15 mouse cellular contexts compared by ENCODE assay signal in the genomic region with DNA sequence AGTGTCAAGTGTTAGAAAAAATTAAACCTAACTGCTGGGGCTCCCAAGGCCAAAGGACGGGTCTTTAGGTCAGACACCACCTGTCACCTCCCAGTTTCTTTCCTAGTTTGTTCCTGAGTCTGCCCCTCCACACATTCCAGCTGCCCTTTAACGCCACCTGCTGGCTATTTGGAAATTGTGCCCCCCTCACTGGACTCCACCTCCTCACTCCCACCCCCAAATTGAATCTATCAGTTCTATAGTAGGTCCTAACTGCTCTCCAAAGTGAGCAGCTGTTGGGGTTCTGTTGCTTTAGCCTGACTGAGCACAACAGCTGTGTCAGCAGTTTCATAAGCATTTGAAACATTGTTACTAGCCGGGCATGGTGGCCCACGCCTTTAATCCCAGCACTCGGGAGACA.
DNase-seq lines count a peak whose midpoint lies in the region; TF ChIP-seq lines count a peak whose summit lies in the region.
"Had no signal": no experiment of that assay in that cellular context is flagged by ENCODE, and none has a peak within 500 bp of the region (broad histone marks: within the 10 kb centered on the region; RNA-seq: fewer than 3 reads in every experiment).

No protein-coding gene starts in this region.

- H3K79me2 ChIP-seq in heart, adult 2 months (replicated peaks; ENCODE audit: control insufficient read depth, insufficient read depth, low read length), result no peaks in the 10 kb centered on the region; the same call in 1 of the 2 replicates

- 81% methylated on average over 5 of the region's 5 CpGs for WGBS in heart, adult 2 months
- 40% methylated on average over 5 of the region's 5 CpGs for WGBS in small intestine, adult 2 months
- WGBS in cerebellum, adult 2 months, result 67% methylated on average over 5 of the region's 5 CpGs

- no peak overlapping the region for H3K4me3 ChIP-seq in heart, adult 2 months
- no peak overlapping the region for H3K4me3 ChIP-seq in small intestine, adult 2 months (ENCODE audit: low read depth, low read length)
- no peak overlapping the region for H3K4me3 ChIP-seq in cerebellum, adult 2 months (replicated peaks; ENCODE audit: insufficient read depth, low read depth, low read length)
- H3K4me3 ChIP-seq: embryonic facial prominence, embryonic 15.5 days; megakaryocyte, embryonic 14.5 days had no signal

- no peaks in the 10 kb centered on the region for H3K27me3 ChIP-seq in heart, adult 2 months (ENCODE audit: control insufficient read depth, insufficient read depth, low read length)
- no peaks in the 10 kb centered on the region for H3K27me3 ChIP-seq in small intestine, adult 2 months (ENCODE audit: control insufficient read depth, insufficient read depth, low read length)
- H3K27me3 ChIP-seq in cerebellum, adult 2 months (ENCODE audit: control insufficient read depth, insufficient read depth, low read length), result no peaks in the 10 kb centered on the region
- H3K27me3 ChIP-seq: embryonic facial prominence, embryonic 15.5 days; megakaryocyte, embryonic 14.5 days had no signal

- no peaks in the 10 kb centered on the region for H3K4me1 ChIP-seq in heart, adult 2 months (ENCODE audit: control insufficient read depth, insufficient read depth, low read length)
- H3K4me1 ChIP-seq in small intestine, adult 2 months (ENCODE audit: control insufficient read depth, insufficient read depth, insufficient read length, low read length), result peaks cover 4% of the 10 kb centered on the region; the same call in 1 of the 2 replicates
- H3K4me1 ChIP-seq in cerebellum, adult 2 months (ENCODE audit: control insufficient read depth, insufficient read depth, low read length), result no peaks in the 10 kb centered on the region
- H3K4me1 ChIP-seq: embryonic facial prominence, embryonic 15.5 days; megakaryocyte, embryonic 14.5 days had no signal

- H3K36me3 ChIP-seq in heart, adult 2 months (ENCODE audit: control insufficient read depth, insufficient read depth, low read length), result no peaks in the 10 kb centered on the region; the same call in 1 of the 2 replicates
- H3K36me3 ChIP-seq in small intestine, adult 2 months (ENCODE audit: control insufficient read depth, insufficient read depth, low read length), result peaks cover 41% of the 10 kb centered on the region

- TF ChIP-seq POLR2A in heart, adult 2 months (IDR thresholded peaks at IDR 0.05; ENCODE audit: insufficient read depth, low read depth, low read length), result no peak
- no peak for TF ChIP-seq POLR2A in small intestine, adult 2 months (IDR thresholded peaks at IDR 0.05; ENCODE audit: low read depth, low read length)
- no peak for TF ChIP-seq POLR2A in cerebellum, adult 2 months (IDR thresholded peaks at IDR 0.05; ENCODE audit: borderline replicate concordance, insufficient read depth, low read length)

- TF ChIP-seq CTCF in heart, adult 2 months (IDR thresholded peaks at IDR 0.05), result peak; percentile 43
- TF ChIP-seq CTCF in small intestine, adult 2 months (IDR thresholded peaks at IDR 0.05; ENCODE audit: extremely low read depth, insufficient read length, insufficient replicate concordance, low read depth, low read length), result peak; percentile 67; the same call in 1 of the 2 replicates
- no peak for TF ChIP-seq CTCF in cerebellum, adult 2 months (IDR thresholded peaks at IDR 0.05; ENCODE audit: borderline replicate concordance, insufficient read depth, low read depth, low read length)

- no peak for DNase-seq in heart, adult 2 months
- DNase-seq in heart, adult 8-10 months (ENCODE audit: low spot score), result no peak
- peak; percentile 7 for DNase-seq in lung, postnatal 36 days
- no peak for DNase-seq in lung, adult 18-20 months
- peak; percentile 59 for DNase-seq in embryo, embryonic 10 days (ENCODE audit: low spot score)
- DNase-seq in frontal cortex, postnatal 25 days (ENCODE audit: low spot score in 2 of 2), result no peak
- DNase-seq in cerebellum, adult 2 months, result no peak
- DNase-seq: adrenal gland, adult 2 months; cerebellum, adult 11 months; gastrocnemius, postnatal 10 days; heart, postnatal 36 days; kidney, postnatal 14 days had no signal

- no peak overlapping the region for H3K9ac ChIP-seq in heart, adult 2 months (ENCODE audit: low read depth, low read length)
- H3K9ac ChIP-seq: embryonic facial prominence, embryonic 15.5 days had no signal

- H3K27ac ChIP-seq in heart, adult 2 months, result no peak overlapping the region
- no peak overlapping the region for H3K27ac ChIP-seq in small intestine, adult 2 months (ENCODE audit: insufficient read depth, low read depth, low read length)
- no peak overlapping the region for H3K27ac ChIP-seq in cerebellum, adult 2 months (ENCODE audit: insufficient read depth, low read length)
- H3K27ac ChIP-seq: embryonic facial prominence, embryonic 15.5 days had no signal

- intact Hi-C loops in heart, adult 2 months (cut with DNase I), result no loop called here

- no peak for TF ChIP-seq EP300 in heart, adult 2 months (IDR thresholded peaks at IDR 0.05; ENCODE audit: insufficient read depth, low read depth, low read length)

Comparison
In these comparisons a context has a peak if more than half of its experiments do, and no peak if none do; other contexts are left out.
1. DNase-seq: peak in lung, postnatal 36 days (single experiment) and embryo, embryonic 10 days (single experiment); none in heart, adult 2 months (0 of 2), heart, adult 8-10 months (single experiment), lung, adult 18-20 months (0 of 2), frontal cortex, postnatal 25 days (0 of 2) and cerebellum, adult 2 months (0 of 2).